Mouse (Mus musculus) ES-E14 (cell line): ENCODE results near the gene Rabep1. TPM values are rescaled to one million over a fixed set of nuclear protein-coding genes. Genes with fewer than 3 reads are reported as not detected.

Source experiments
- DNase-seq: peaks from one replicate; pipeline ENCODE4 v3.0.0-alpha.2; 2013; ENCODE audit warnings: low read depth, low spot score
- H3K27ac ChIP-seq: 2 replicates; pipeline ENCODE4 v1.5.1; 2012; ENCODE audit warnings: low read depth, mild to moderate bottlenecking, low read length, moderate library complexity, mixed read lengths; ENCODE audit not compliant: poor library complexity, insufficient read depth, severe bottlenecking
- H3K36me3 ChIP-seq: 2 replicates; pipeline ENCODE4 v1.6.1; 2012; ENCODE audit warnings: mild to moderate bottlenecking, low read length, moderate library complexity, mixed read lengths; ENCODE audit not compliant: control insufficient read depth, poor library complexity, insufficient read depth, severe bottlenecking
- H3K4me1 ChIP-seq, 2 experiments: fragments of 150-350 bp in 1 of 2; sonication (generic) in 1 of 2; 2 replicates each; pipeline ENCODE4 v1.6.1; 2012; ENCODE audit warnings: low read length in 2 of 2, mild to moderate bottlenecking in 1 of 2, mixed read lengths in 1 of 2; ENCODE audit not compliant: control insufficient read depth in 2 of 2, insufficient read depth in 2 of 2, poor library complexity in 1 of 2
- H3K4me3 ChIP-seq, 2 experiments: fragments of 150-350 bp in 1 of 2; sonication (generic) in 1 of 2; 2 replicates each; pipeline ENCODE4 v1.5.1; 2012; ENCODE audit warnings: low read length in 2 of 2, low read depth in 1 of 2, mild to moderate bottlenecking in 1 of 2, mixed read lengths in 1 of 2; ENCODE audit not compliant: insufficient read depth in 1 of 2, poor library complexity in 1 of 2, severe bottlenecking in 1 of 2
- H3K9ac ChIP-seq: 2 replicates; pipeline ENCODE4 v1.6.1; 2012; ENCODE audit warnings: low read depth, mild to moderate bottlenecking, low read length, mixed read lengths; ENCODE audit not compliant: poor library complexity, insufficient read depth, severe bottlenecking
- H3K9me3 ChIP-seq: fragments of 150-350 bp; sonication (generic); 2 replicates; pipeline ENCODE4 v1.6.1; 2012; ENCODE audit warnings: low read depth, mild to moderate bottlenecking, low read length; ENCODE audit not compliant: control insufficient read depth, insufficient read depth
- CHD2 ChIP-seq: IDR thresholded peaks from 2 replicates; pipeline ENCODE4 v1.6.1; 2014; ENCODE audit warnings: mild to moderate bottlenecking, low read depth, low read length, inconsistent platforms
- HCFC1 ChIP-seq: IDR thresholded peaks from 2 replicates; pipeline ENCODE4 v1.6.1; 2012; ENCODE audit warnings: low read length, inconsistent platforms, borderline replicate concordance; ENCODE audit not compliant: insufficient read depth
- MAFK ChIP-seq: IDR thresholded peaks from 2 replicates; pipeline ENCODE4 v1.6.1; 2014; ENCODE audit warnings: mild to moderate bottlenecking, low read depth, low read length, inconsistent platforms; ENCODE audit not compliant: insufficient read depth
- ZC3H11A ChIP-seq: IDR thresholded peaks from 2 replicates; pipeline ENCODE4 v1.6.1; 2012; ENCODE audit warnings: low read depth, mild to moderate bottlenecking, inconsistent platforms, low read length, borderline replicate concordance
- ZNF384 ChIP-seq: IDR thresholded peaks from 2 replicates; pipeline ENCODE4 v1.6.1; 2012; ENCODE audit warnings: low read depth, low read length, inconsistent platforms
- in situ Hi-C, 2 experiments: fragments of 600-800 bp; cut with MboI; formaldehyde crosslinking; loops; one replicate each; pipeline ENCODE4 v1.15.1; 2025; ENCODE audit warnings: low sequenced_read_pairs in 2 of 2, inconsistent platforms in 1 of 2; ENCODE audit not compliant: unreplicated experiment in 2 of 2
- total RNA-seq: library from RNA; depleted of rRNA; stranded (reverse); fragments of 300-350 nt; gene quantifications from 2 replicates; pipeline ENCODE4 v1.2.3, GENCODE M21; 2012

Rabep1 gene
- total RNA-seq, 1 experiment = 38.8 TPM

GRCm38 (mm10) chr11:70964222-70964907 lies 119.8 kb downstream of the Rabep1 start:
- TF ChIP-seq MAFK = peak; percentile 97
- no peak for TF ChIP-seq HCFC1
- H3K4me3 ChIP-seq = no peak overlapping the region
- no peak for DNase-seq
- no peak overlapping the region for H3K9ac ChIP-seq
- peaks cover 1% of the 10 kb centered on the region for H3K36me3 ChIP-seq
- peak overlapping the region; percentile 3; the same call in 1 of the 2 replicates for H3K27ac ChIP-seq
- H3K9me3 ChIP-seq = no peaks in the 10 kb centered on the region
- H3K4me1 ChIP-seq = peaks cover 0 to 6% of the 10 kb centered on the region in 2 experiments; a peak in 1 of 4 replicates
- in situ Hi-C loops = no loop called here

GRCm38 (mm10) chr11:70969271-70969794 lies 124.8 kb downstream of the Rabep1 start:
- Histone ChIP-seq H3K4me3 (peak overlapping the region; percentile 86 to 95), H3K27ac (peak overlapping the region; percentile 68), H3K9ac (peak overlapping the region; percentile 98), H3K9me3 (no peaks in the 10 kb centered on the region), H3K4me1 (peaks cover 0 to 3% of the 10 kb centered on the region in 2 experiments; a peak in 1 of 4 replicates), H3K36me3 (peaks cover 7% of the 10 kb centered on the region)
- in situ Hi-C loops = no loop called here
- DNase-seq = no peak
- TF ChIP-seq CHD2 = no peak
- no peak for TF ChIP-seq ZC3H11A
- TF ChIP-seq ZNF384 = no peak
- no peak for TF ChIP-seq HCFC1
- TF ChIP-seq MAFK = no peak

GRCm38 (mm10) chr11:70969821-70970559 lies 125.4 kb downstream of the Rabep1 start, which contains the start of the genes Nup88 and Rpain:
Gene Nup88 (minus strand): TSS chr11:70969973.
Gene Rpain (plus strand): TSS chr11:70970213.
- peaks cover 9% of the 10 kb centered on the region for H3K36me3 ChIP-seq
- peak within 1 kb of the TSS; percentile 68 for H3K27ac ChIP-seq
- no peaks in the 10 kb centered on the region for H3K9me3 ChIP-seq
- peak; percentile 93 for DNase-seq
- peak within 1 kb of the TSS; percentile 98 for H3K9ac ChIP-seq
- peak within 1 kb of the TSS; percentile 95 to 97 for H3K4me3 ChIP-seq
- in situ Hi-C loops = no loop called here
- TF ChIP-seq CHD2 (peak; percentile 69), ZNF384 (no peak), MAFK (no peak), ZC3H11A (no peak), HCFC1 (peak; percentile 89)
- H3K4me1 ChIP-seq = peaks cover 0 to 3% of the 10 kb centered on the region in 2 experiments; a peak in 1 of 4 replicates

GRCm38 (mm10) chr11:70970560-70971540 lies 126.3 kb downstream of the Rabep1 start:
- H3K9ac ChIP-seq = peak overlapping the region; percentile 88
- peak overlapping the region; percentile 64; the same call in 1 of the 2 replicates for H3K27ac ChIP-seq
- in situ Hi-C loops = no loop called here
- TF ChIP-seq HCFC1 (0 out of 2 replicates have a peak, but pooled peaks have one; percentile 15), MAFK (no peak), ZNF384 (0 out of 2 replicates have a peak, but pooled peaks have one; percentile 24), ZC3H11A (no peak)
- H3K36me3 ChIP-seq = peaks cover 9% of the 10 kb centered on the region
- DNase-seq = no peak
- H3K4me3 ChIP-seq = peak overlapping the region; percentile 94 to 97
- no peaks in the 10 kb centered on the region for H3K4me1 ChIP-seq
- no peaks in the 10 kb centered on the region for H3K9me3 ChIP-seq
